Mouse (Mus musculus) left cerebral cortex, postnatal 4 days (tissue): ENCODE results near the gene Cp. TPM values are rescaled to one million over a fixed set of nuclear protein-coding genes. Genes with fewer than 3 reads are reported as not detected.

Source experiments
- DNase-seq: peaks from one replicate; pipeline ENCODE4 v3.0.0-alpha.2; 2022
- intact Hi-C: fragments of 180-260 bp; cut with DNase I; formaldehyde crosslinking; loops from one replicate; pipeline ENCODE4 v1.15.1; 2025
- total RNA-seq, 2 experiments: library from RNA; stranded (reverse); gene quantifications; 2 replicates each; pipeline ENCODE4 v1.2.3; 2021

Gene Cp
- total RNA-seq, 2 experiments from 2014 or later: 8.8 to 10.6 TPM

GRCm38 (mm10) chr3:20057306-20058196 is 100.7 kb downstream of the Cp start, which contains the start of gene Hltf:
Gene Hltf, plus strand, starts transcription at chr3:20057811.
- DNase-seq: peak; percentile 91
- intact Hi-C loops: no loop called here

GRCm38 (mm10) chr3:20058197-20058541 is 101.3 kb downstream of the Cp start:
- no peak for DNase-seq
- intact Hi-C loops: no loop called here

Other genes starting within 250 kb of the Cp start
- 10 to 100 TPM; 21.6 to 23.5 TPM for gene Hps3, start 78.3 kb downstream of the Cp start, total RNA-seq
- 10 to 100 TPM; 17.4 to 17.7 TPM for gene Hltf, start 100.8 kb downstream of the Cp start, total RNA-seq
- 10 to 100 TPM; 52.5 to 56.4 TPM for gene Gyg, start 198.3 kb downstream of the Cp start, total RNA-seq